Mouse (Mus musculus) retina, postnatal 1 day (tissue): ENCODE measurements around the gene Srrm2.

ENCODE experiments used
- DNase-seq: peaks from one replicate; pipeline ENCODE4 v3.0.0-alpha.2; 2012

Gene Srrm2

GRCm38 (mm10) chr17:23862926-23863325, 72.6 kb downstream of the Srrm2 start:
- no peak for DNase-seq

DNA sequence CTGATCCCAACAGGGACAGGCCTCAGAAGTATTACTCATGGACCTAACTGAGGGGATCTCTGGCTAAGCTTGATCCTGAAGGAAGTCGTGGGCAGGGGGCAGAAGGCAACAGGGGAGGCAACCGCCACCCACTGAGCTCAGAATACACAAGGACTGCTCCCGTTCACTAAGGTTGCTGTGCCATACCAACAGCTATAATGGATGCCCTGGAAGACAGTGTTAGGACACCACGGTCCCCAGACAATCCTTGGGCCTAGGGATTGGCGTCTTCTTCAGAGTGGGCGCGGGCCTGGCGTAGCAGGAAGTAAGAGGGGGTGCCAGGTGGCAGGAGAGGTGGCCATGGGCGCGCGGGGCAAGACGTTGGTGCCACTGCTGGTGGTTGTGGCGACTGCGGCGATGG, 77.4 kb downstream of the Srrm2 start, which contains the start of gene Prss21:
TSS of gene Prss21 (plus strand) at position 301 of the 400 bp plus-strand sequence.
- no peak for DNase-seq

DNA sequence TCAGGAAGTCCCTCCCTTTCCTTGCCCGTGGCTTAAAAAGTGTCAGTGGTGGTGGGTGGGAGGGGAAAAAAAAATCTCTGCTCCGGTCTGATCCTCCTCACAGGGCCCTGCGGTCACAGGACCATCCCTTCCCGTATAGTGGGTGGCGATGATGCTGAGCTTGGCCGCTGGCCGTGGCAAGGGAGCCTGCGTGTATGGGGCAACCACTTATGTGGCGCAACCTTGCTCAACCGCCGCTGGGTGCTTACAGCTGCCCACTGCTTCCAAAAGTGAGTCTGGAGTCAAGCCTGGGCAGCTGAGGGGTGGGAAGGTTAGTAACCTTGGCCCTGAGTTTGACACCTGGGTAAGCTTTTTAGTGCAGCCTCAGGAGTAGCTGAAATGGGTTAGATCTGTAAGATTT, 78.2 kb downstream of the Srrm2 start:
- DNase-seq = no peak
